In the genomic region with DNA sequence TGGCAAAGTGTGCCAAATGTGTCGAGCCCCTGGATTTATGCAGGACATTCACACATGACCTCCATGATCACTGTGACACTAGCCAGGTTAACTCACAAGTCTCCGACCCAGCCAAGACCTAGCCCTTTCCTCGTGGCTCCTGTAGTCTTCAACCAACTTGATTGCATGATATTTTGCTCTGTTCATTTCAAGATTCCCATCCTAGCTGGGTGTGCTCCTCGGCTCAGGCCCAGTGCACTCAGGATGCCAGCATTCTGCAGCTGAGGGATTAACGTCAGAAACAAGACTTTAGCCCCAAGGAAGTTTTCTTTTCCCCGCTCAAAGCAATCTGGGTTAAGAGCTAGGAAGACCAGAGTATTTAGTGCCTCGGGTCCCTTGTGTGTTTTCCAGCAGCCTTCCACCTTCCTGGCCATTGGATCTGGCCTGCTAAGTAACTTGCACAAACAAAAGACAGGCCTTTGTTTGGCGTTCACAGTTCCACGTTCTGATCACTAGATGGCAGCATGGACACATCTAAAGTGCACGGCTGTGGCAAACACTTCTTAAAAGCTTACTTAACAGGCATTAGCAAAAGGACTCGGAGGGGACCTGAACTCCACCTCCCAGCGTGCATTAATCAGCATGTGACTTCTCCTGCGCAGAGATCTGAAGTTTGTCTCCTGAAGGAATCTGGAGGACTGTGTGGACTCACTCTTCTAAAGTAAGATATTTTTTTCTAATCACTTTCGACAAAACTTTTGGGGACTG, we compare ENCODE assay signal across 8 mouse cellular contexts. TPM values are rescaled to one million over a fixed set of nuclear protein-coding genes. Genes with fewer than 3 reads are reported as not detected.
DNase-seq lines count a peak whose midpoint lies in the region; ATAC-seq and TF ChIP-seq lines count a peak whose summit lies in the region.

A gene (plus strand): TSS at position 553 of the 747 bp plus-strand sequence.

- H3K27ac ChIP-seq in forebrain, embryonic 15.5 days (replicated peaks) = peak within 1 kb of the TSS; percentile 6
- H3K27ac ChIP-seq in liver, postnatal 0 days (ENCODE audit: low read depth) = no peak within 1 kb of the TSS
- no peak within 1 kb of the TSS; the same call in 1 of the 2 replicates for H3K27ac ChIP-seq in neural tube, embryonic 15.5 days (replicated peaks)

- peak within 1 kb of the TSS; percentile 22; the same call in 1 of the 2 replicates for H3K9ac ChIP-seq in forebrain, embryonic 15.5 days (replicated peaks)
- H3K9ac ChIP-seq in liver, postnatal 0 days (replicated peaks) = no peak within 1 kb of the TSS
- no peak within 1 kb of the TSS for H3K9ac ChIP-seq in neural tube, embryonic 15.5 days (replicated peaks)

- no peak within 1 kb of the TSS for H3K4me3 ChIP-seq in forebrain, embryonic 15.5 days
- no peak within 1 kb of the TSS for H3K4me3 ChIP-seq in liver, postnatal 0 days (ENCODE audit: low read depth, low read length)
- no peak within 1 kb of the TSS for H3K4me3 ChIP-seq in neural tube, embryonic 15.5 days (replicated peaks)

- H3K36me3 ChIP-seq in forebrain, embryonic 15.5 days = no peaks in the 10 kb centered on the region
- no peaks in the 10 kb centered on the region for H3K36me3 ChIP-seq in liver, postnatal 0 days (replicated peaks; ENCODE audit: insufficient read depth, low read length)
- H3K36me3 ChIP-seq in neural tube, embryonic 15.5 days = no peaks in the 10 kb centered on the region

- 20% methylated on average over 14 of the region's 14 CpGs for WGBS in forebrain, embryonic 15.5 days
- 23% methylated on average over 14 of the region's 14 CpGs for WGBS in large intestine, adult 2 months
- 26% methylated on average over 14 of the region's 14 CpGs for WGBS in liver, postnatal 0 days (ENCODE audit: insufficient replicate concordance)
- 28% methylated on average over 14 of the region's 14 CpGs for WGBS in neural tube, embryonic 15.5 days

- no peaks in the 10 kb centered on the region for H3K9me3 ChIP-seq in forebrain, embryonic 15.5 days
- peaks cover 4% of the 10 kb centered on the region; the same call in 1 of the 2 replicates for H3K9me3 ChIP-seq in liver, postnatal 0 days (ENCODE audit: low read length)
- no peaks in the 10 kb centered on the region for H3K9me3 ChIP-seq in neural tube, embryonic 15.5 days (replicated peaks)

- peaks cover 4% of the 10 kb centered on the region; the same call in 1 of the 2 replicates for H3K4me1 ChIP-seq in forebrain, embryonic 15.5 days
- H3K4me1 ChIP-seq in liver, postnatal 0 days (ENCODE audit: insufficient read depth) = no peaks in the 10 kb centered on the region
- peaks cover 6% of the 10 kb centered on the region for H3K4me1 ChIP-seq in neural tube, embryonic 15.5 days

- H3K4me2 ChIP-seq in forebrain, embryonic 15.5 days (replicated peaks) = peak within 1 kb of the TSS; percentile 24; the same call in 1 of the 2 replicates
- no peak within 1 kb of the TSS for H3K4me2 ChIP-seq in liver, postnatal 0 days (ENCODE audit: low read depth, low read length)
- H3K4me2 ChIP-seq in neural tube, embryonic 15.5 days = peak within 1 kb of the TSS; percentile 38

- peak; percentile 96 for DNase-seq in ES-CJ7 (ENCODE audit: low read depth, low spot score)
- DNase-seq in cerebellum, adult 11 months = peak; percentile 29
- DNase-seq in heart, postnatal 14 days = peak; percentile 65 to 82
- DNase-seq in large intestine, adult 2 months (ENCODE audit: low read depth, low spot score) = peak; percentile 43
- peak; percentile 67 for DNase-seq in liver, postnatal 0 days
- DNase-seq in thymus, adult 18-20 months = peak; percentile 52 to 57

- intact Hi-C loops in heart, postnatal 14 days (cut with DNase I) = loop anchor here (2.0 kb wide), 1 partner anchor 450 kb away; no protein-coding TSS in a partner anchor

- no peak for TF ChIP-seq EP300 in liver, postnatal 0 days (IDR thresholded peaks at IDR 0.05; ENCODE audit: low read depth)

- peak; percentile 86 for ATAC-seq in forebrain, embryonic 15.5 days (replicated peaks)
- ATAC-seq in liver, postnatal 0 days = peak; percentile 62
- ATAC-seq in neural tube, embryonic 15.5 days (ENCODE audit: low FRiP score) = peak; percentile 89

- TF ChIP-seq CTCF in liver, postnatal 0 days (IDR thresholded peaks at IDR 0.05; ENCODE audit: low read depth) = peak; percentile 84

- no peaks in the 10 kb centered on the region for H3K27me3 ChIP-seq in forebrain, embryonic 15.5 days
- no peaks in the 10 kb centered on the region for H3K27me3 ChIP-seq in liver, postnatal 0 days (ENCODE audit: insufficient read depth, low read length)
- no peaks in the 10 kb centered on the region for H3K27me3 ChIP-seq in neural tube, embryonic 15.5 days (replicated peaks)

RNA-seq across cellular contexts. Expression of the gene that starts here (rescaled TPM):
- 2.1 and 3.7 TPM in 2 replicates for polyA plus RNA-seq in forebrain, embryonic 15.5 days (2015; fragmentation: Nextera tagmentation; extraction: Ambion mirVana)
- total RNA-seq in heart, postnatal 14 days (2021) = 1 to 10 TPM; 3.7 to 4.7 TPM
- polyA plus RNA-seq in large intestine, adult 2 months (2012; rRNA removed) = 0.90 and 0.92 TPM in 2 replicates
- polyA plus RNA-seq in liver, postnatal 0 days (2015; fragmentation: Nextera tagmentation; extraction: Ambion mirVana) = 0.59 and 0.67 TPM in 2 replicates
- 4.2 and 5.2 TPM in 2 replicates for polyA plus RNA-seq in neural tube, embryonic 15.5 days (2015; fragmentation: Nextera tagmentation; extraction: Ambion mirVana)

Comparison
In these comparisons a context has a peak if more than half of its experiments do, and no peak if none do; other contexts are left out.
1. Peak in DNase-seq in large intestine, adult 2 months; RNA of the gene not detected or under 1 TPM.
2. Peak in DNase-seq and ATAC-seq in liver, postnatal 0 days; RNA of the gene not detected or under 1 TPM.
3. DNase-seq: peak in every context shown above with its lines; median percentile 96 in ES-CJ7; 74 in heart, postnatal 14 days; 67 in liver, postnatal 0 days; 54 in thymus, adult 18-20 months; 43 in large intestine, adult 2 months; 29 in cerebellum, adult 11 months.